Mouse (Mus musculus) liver, embryonic 13.5 days (tissue): ENCODE measurements around the gene Zp3. TPM values are rescaled to one million over a fixed set of nuclear protein-coding genes. Genes with fewer than 3 reads are reported as not detected.

Source experiments
- ATAC-seq: fragments of 200-750 bp; cut with Nextera tagmentation; 2 replicates; pipeline ENCODE4 v1.8.0; 2017; ENCODE audit warnings: low read depth, mild to moderate bottlenecking, moderate number of reproducible peaks, moderate library complexity
- DNase-seq: peaks from one replicate; pipeline ENCODE4 v3.0.0; 2022
- H3K27ac ChIP-seq: fragments of 300-500 bp; sonication (generic); 2 replicates; pipeline ENCODE4 v1.5.1; 2015; ENCODE audit warnings: moderate library complexity, mild to moderate bottlenecking, inconsistent platforms
- H3K27me3 ChIP-seq: fragments of 300-500 bp; sonication (generic); 2 replicates; pipeline ENCODE4 v1.6.1; 2015; ENCODE audit warnings: mild to moderate bottlenecking, inconsistent platforms
- H3K36me3 ChIP-seq: fragments of 300-500 bp; sonication (generic); 2 replicates; pipeline ENCODE4 v1.6.1; 2015; ENCODE audit warnings: mild to moderate bottlenecking, inconsistent platforms
- H3K4me1 ChIP-seq: fragments of 300-500 bp; sonication (generic); replicated peaks from 2 replicates; pipeline ENCODE4 v1.6.1; 2015; ENCODE audit warnings: inconsistent platforms
- H3K4me2 ChIP-seq: fragments of 300-500 bp; sonication (generic); 2 replicates; pipeline ENCODE4 v1.6.1; 2015; ENCODE audit warnings: inconsistent platforms, mild to moderate bottlenecking, moderate library complexity
- H3K4me3 ChIP-seq: fragments of 300-500 bp; sonication (generic); replicated peaks from 2 replicates; pipeline ENCODE4 v1.5.1; 2015; ENCODE audit warnings: mild to moderate bottlenecking, inconsistent platforms
- H3K9ac ChIP-seq: fragments of 300-500 bp; sonication (generic); 2 replicates; pipeline ENCODE4 v1.6.1; 2015; ENCODE audit warnings: mild to moderate bottlenecking, inconsistent platforms
- H3K9me3 ChIP-seq: fragments of 300-500 bp; sonication (generic); replicated peaks from 2 replicates; pipeline ENCODE4 v1.6.1; 2016; ENCODE audit warnings: inconsistent platforms
- WGBS: fragments of 180-500 bp; shearing (Covaris S2); methylation state at CpG from one replicate; pipeline ENCODE4 v1.1.7; 2015; ENCODE audit not compliant: insufficient replicate concordance; 5-methylcytosine and 5-hydroxymethylcytosine counted together
- polyA plus RNA-seq: library from polyadenylated mRNA; unstranded; fragments of >200 nt; fragmentation: Nextera tagmentation; extraction: Ambion mirVana; gene quantifications from 2 replicates; pipeline ENCODE4 v1.2.1, GENCODE M21; 2015

Zp3 gene
- polyA plus RNA-seq, 1 experiment from 2014 or later, result not detected

DNA sequence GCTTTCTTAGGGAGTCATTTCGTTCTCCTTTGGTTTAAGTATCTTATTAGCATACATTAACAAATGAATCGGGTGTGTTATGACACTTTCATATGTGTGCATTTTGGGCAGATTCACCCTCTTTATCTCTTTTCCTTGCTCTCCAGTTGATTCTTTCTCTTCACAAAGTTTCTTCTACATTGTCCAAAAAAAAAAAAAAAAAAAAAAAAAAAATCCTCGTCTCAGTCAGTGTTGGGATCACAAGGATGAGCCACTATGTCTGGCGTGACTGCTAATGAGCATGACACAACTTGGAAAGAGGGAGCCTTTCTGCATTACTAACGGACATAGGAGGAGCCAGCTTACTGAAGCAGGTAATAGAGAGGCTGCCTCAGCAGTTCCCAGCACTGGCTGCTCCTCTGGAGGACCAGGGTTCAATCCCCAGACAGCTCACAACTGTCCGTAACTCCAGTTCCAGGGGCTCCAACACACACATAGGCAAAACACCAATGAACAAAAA lies 4.7 kb downstream of the Zp3 start:
- no peak for ATAC-seq
- no peaks in the 10 kb centered on the region for H3K36me3 ChIP-seq
- no peaks in the 10 kb centered on the region for H3K4me1 ChIP-seq
- H3K4me3 ChIP-seq, result no peak overlapping the region
- H3K4me2 ChIP-seq, result no peak overlapping the region
- no peak for DNase-seq
- H3K27ac ChIP-seq, result no peak overlapping the region
- 50% methylated on average over 6 of the region's 6 CpGs for WGBS
- H3K9me3 ChIP-seq, result no peaks in the 10 kb centered on the region
- no peak overlapping the region for H3K9ac ChIP-seq
- 0 out of 2 replicates have a peak, but pooled peaks cover 6% of the 10 kb centered on the region for H3K27me3 ChIP-seq

DNA sequence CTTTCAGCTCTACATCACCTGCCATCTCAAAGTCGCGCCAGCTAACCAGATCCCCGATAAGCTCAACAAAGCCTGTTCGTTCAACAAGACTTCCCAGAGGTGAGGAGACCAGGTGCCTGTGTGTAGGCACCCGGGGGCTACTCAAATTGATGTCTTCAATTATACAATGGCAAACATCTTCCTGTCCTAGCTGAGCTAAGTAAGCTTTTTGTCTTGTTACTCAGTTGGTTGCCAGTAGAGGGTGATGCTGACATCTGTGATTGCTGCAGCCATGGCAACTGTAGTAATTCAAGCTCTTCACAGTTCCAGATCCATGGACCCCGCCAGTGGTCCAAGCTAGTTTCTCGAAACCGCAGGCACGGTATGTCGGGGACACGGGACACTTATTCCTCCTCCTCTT lies 7.3 kb downstream of the Zp3 start:
- DNase-seq (no peak), ATAC-seq (no peak)
- no peak overlapping the region for H3K9ac ChIP-seq
- no peaks in the 10 kb centered on the region for H3K9me3 ChIP-seq
- no peak overlapping the region for H3K4me3 ChIP-seq
- H3K27me3 ChIP-seq, result 0 out of 2 replicates have a peak, but pooled peaks cover 6% of the 10 kb centered on the region
- no peaks in the 10 kb centered on the region for H3K36me3 ChIP-seq
- H3K4me2 ChIP-seq, result no peak overlapping the region
- H3K27ac ChIP-seq, result no peak overlapping the region
- WGBS, result 54% methylated on average over 11 of the region's 11 CpGs
- H3K4me1 ChIP-seq, result no peaks in the 10 kb centered on the region

DNA sequence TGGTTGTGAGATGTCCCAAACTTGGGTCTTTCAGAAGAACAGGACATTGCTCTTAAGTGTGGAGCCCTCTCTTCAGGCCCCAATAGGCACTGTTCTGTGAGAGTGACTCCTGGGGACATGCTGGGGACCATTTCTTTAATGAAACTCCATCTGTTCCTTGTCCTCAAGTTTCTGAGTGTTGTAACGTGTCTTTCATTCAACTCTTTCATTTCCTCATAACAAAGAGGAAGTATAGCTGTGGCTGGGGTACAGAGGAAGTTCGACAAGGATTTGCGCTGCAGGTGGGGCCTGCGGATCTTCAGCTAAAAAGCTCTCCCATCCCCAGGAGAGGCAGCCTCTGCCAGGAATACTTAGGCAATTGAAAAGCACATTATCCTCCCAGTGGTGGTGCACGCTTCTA lies 10.7 kb downstream of the Zp3 start:
- WGBS, result 29% methylated on average over 5 of the region's 5 CpGs
- Histone ChIP-seq H3K9ac (no peak overlapping the region), H3K36me3 (no peaks in the 10 kb centered on the region), H3K4me3 (no peak overlapping the region), H3K4me1 (peaks cover 6% of the 10 kb centered on the region), H3K27me3 (no peaks in the 10 kb centered on the region), H3K27ac (no peak overlapping the region), H3K4me2 (no peak overlapping the region), H3K9me3 (no peaks in the 10 kb centered on the region)
- DNase-seq, result no peak
- no peak for ATAC-seq

DNA sequence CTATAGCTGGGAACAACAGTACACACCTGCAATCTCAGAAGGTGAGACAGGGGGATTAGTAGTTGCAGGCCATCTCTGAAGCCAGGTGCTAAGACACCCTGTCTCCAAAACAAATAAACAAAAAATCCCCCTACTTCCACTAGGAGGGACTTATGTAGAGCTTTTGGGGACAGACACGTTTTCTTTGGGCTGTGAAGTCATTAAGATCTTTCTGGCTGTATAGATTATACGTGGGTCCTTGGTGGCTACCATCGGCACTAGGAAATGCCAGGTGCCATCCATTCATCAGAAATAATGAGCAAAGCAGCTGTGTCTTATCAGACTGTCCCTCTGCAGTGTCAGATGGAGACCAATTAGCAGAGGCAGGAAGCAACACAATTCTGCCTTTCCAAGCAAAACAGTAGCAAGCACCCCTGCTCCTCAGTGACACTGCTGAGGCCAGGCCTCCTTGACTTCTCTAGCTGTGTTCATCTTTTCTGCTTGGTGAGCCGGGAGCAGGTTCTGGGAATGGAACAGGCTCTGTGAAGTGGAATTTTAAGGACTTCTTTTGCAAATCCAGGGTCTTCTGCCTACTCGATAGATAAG lies 13.6 kb downstream of the Zp3 start:
- H3K9me3 ChIP-seq, result no peaks in the 10 kb centered on the region
- no peak overlapping the region for H3K27ac ChIP-seq
- no peak overlapping the region for H3K4me3 ChIP-seq
- peaks cover 12% of the 10 kb centered on the region for H3K4me1 ChIP-seq
- H3K9ac ChIP-seq, result no peak overlapping the region
- peaks cover 16% of the 10 kb centered on the region for H3K36me3 ChIP-seq
- ATAC-seq (no peak), DNase-seq (no peak)
- 52% methylated on average over 5 of the region's 5 CpGs for WGBS
- H3K27me3 ChIP-seq, result no peaks in the 10 kb centered on the region
- H3K4me2 ChIP-seq, result no peak overlapping the region

GRCm38 (mm10) chr5:135994335-135994724 lies 14.4 kb downstream of the Zp3 start:
- WGBS, result 66% methylated on average over 8 of the region's 8 CpGs
- Histone ChIP-seq H3K27me3 (no peaks in the 10 kb centered on the region), H3K27ac (no peak overlapping the region), H3K36me3 (peaks cover 24% of the 10 kb centered on the region), H3K9me3 (no peaks in the 10 kb centered on the region), H3K4me3 (peak overlapping the region; percentile 75; the same call in 1 of the 2 replicates), H3K9ac (no peak overlapping the region), H3K4me2 (no peak overlapping the region; the same call in 1 of the 2 replicates), H3K4me1 (peaks cover 12% of the 10 kb centered on the region)
- DNase-seq, result no peak
- no peak for ATAC-seq

GRCm38 (mm10) chr5:135994725-135995687 lies 15.1 kb downstream of the Zp3 start, which contains the start of gene Dtx2:
Dtx2 (plus strand) TSS chr5:135994800.
- Histone ChIP-seq H3K9ac (peak within 1 kb of the TSS; percentile 86), H3K36me3 (peaks cover 30% of the 10 kb centered on the region), H3K27me3 (no peaks in the 10 kb centered on the region), H3K4me1 (peaks cover 12% of the 10 kb centered on the region), H3K27ac (peak within 1 kb of the TSS; percentile 75), H3K4me3 (peak within 1 kb of the TSS; percentile 75), H3K9me3 (no peaks in the 10 kb centered on the region), H3K4me2 (peak within 1 kb of the TSS; percentile 93)
- peak; percentile 82 for DNase-seq
- WGBS, result 3% methylated on average over 47 of the region's 47 CpGs
- ATAC-seq, result peak; percentile 88

DNA sequence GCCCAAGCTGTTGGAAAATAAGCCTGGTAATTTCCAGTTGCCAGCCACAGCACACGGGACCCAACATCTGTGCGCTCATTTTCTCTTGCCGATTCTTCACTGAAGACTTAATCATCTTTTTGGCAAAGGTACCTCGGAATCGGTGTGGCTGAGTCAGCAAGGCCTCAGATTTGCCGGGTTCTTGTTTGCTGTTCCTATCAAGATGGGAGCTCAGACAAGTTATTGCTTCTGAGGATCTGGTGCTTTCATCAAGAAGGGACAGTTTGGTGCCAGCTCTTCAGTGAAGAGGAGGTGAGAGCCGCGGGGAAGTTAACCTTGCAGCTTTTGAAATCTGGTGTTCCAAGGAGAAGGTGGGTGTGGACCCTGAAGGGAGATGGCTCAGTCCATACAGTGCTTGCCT lies 16.3 kb downstream of the Zp3 start:
- Histone ChIP-seq H3K27ac (no peak overlapping the region), H3K36me3 (peaks cover 30% of the 10 kb centered on the region), H3K27me3 (no peaks in the 10 kb centered on the region), H3K9ac (peak overlapping the region; percentile 27; the same call in 1 of the 2 replicates), H3K4me3 (0 out of 2 replicates have a peak overlapping the region, but pooled peaks have one; percentile 75), H3K9me3 (no peaks in the 10 kb centered on the region), H3K4me2 (peak overlapping the region; percentile 93; the same call in 1 of the 2 replicates), H3K4me1 (peaks cover 12% of the 10 kb centered on the region)
- 87% methylated on average over 8 of the region's 8 CpGs for WGBS
- ATAC-seq (no peak), DNase-seq (no peak)

DNA sequence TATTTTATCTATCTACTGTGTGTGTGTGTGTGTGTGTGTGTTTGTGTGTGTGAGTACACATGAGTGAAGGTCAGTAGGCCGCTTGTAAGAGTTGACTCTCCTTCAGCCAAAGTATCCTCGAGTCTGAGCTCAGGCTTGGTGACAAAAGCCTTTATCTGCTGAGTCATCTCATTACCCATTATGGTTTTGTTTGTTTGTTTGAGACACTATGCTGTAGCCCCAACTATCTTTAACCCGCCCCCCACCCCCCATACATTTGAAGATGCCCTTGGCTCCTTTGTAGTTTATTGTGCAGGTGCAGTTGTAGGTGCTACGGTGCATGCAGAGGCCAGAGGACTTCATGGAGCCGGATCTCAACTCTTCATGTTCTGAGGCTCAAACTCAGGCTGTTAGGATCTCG lies 21.3 kb downstream of the Zp3 start:
- H3K9me3 ChIP-seq, result no peaks in the 10 kb centered on the region
- H3K27me3 ChIP-seq, result no peaks in the 10 kb centered on the region
- H3K4me2 ChIP-seq, result no peak overlapping the region
- ATAC-seq (no peak), DNase-seq (no peak)
- no peak overlapping the region for H3K27ac ChIP-seq
- peaks cover 7% of the 10 kb centered on the region; the same call in 1 of the 2 replicates for H3K4me1 ChIP-seq
- H3K36me3 ChIP-seq, result peaks cover 34% of the 10 kb centered on the region
- no peak overlapping the region for H3K9ac ChIP-seq
- WGBS, result 77% methylated on average over 6 of the region's 6 CpGs
- H3K4me3 ChIP-seq, result no peak overlapping the region

- DNase-seq, result no peak
- H3K4me2 ChIP-seq, result no peak overlapping the region
- WGBS, result 48% methylated on average over 2 of the region's 2 CpGs
- H3K4me3 ChIP-seq, result no peak overlapping the region
- peaks cover 6% of the 10 kb centered on the region; the same call in 1 of the 2 replicates for H3K4me1 ChIP-seq
- no peak overlapping the region for H3K9ac ChIP-seq
- peaks cover 28% of the 10 kb centered on the region for H3K36me3 ChIP-seq
- no peak for ATAC-seq
- H3K27me3 ChIP-seq, result no peaks in the 10 kb centered on the region
- no peak overlapping the region for H3K27ac ChIP-seq
- H3K9me3 ChIP-seq, result no peaks in the 10 kb centered on the region
Measured at GRCm38 (mm10) chr5:136002325-136002724, 22.4 kb downstream of the Zp3 start.

GRCm38 (mm10) chr5:136002751-136003151 lies 22.9 kb downstream of the Zp3 start:
- ATAC-seq (no peak), DNase-seq (no peak)
- no peak overlapping the region for H3K27ac ChIP-seq

DNA sequence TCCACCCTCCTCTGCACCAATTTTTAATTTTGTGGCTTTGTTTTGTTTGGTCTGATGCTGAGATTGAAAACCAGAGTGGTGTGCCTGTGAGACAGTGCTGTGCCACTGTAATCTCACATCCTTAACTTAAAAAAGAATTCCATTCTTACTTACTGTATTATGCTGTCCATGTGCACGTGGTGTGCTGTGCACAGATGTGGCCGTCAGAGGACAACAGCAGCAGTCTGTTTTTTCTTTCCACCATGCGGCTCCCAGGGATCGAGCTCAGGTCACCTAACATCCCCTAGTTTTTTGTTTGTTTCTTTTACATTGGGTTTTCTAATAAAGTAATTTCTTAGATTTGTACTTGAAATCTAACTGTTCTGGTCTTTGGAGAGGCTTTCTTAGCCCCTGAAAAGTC lies 24.6 kb downstream of the Zp3 start:
- H3K36me3 ChIP-seq, result peaks cover 9% of the 10 kb centered on the region
- H3K4me2 ChIP-seq, result no peak overlapping the region
- H3K4me1 ChIP-seq, result peaks cover 6% of the 10 kb centered on the region; the same call in 1 of the 2 replicates
- 70% methylated on average over 4 of the region's 4 CpGs for WGBS
- H3K27ac ChIP-seq, result no peak overlapping the region
- ATAC-seq, result no peak
- H3K27me3 ChIP-seq, result no peaks in the 10 kb centered on the region
- no peaks in the 10 kb centered on the region for H3K9me3 ChIP-seq
- no peak for DNase-seq
- H3K9ac ChIP-seq, result no peak overlapping the region
- no peak overlapping the region for H3K4me3 ChIP-seq

More at GRCm38 (mm10) chr5:136002751-136003151, 22.9 kb downstream of the Zp3 start:
- WGBS, result 38% methylated on average over 3 of the region's 3 CpGs
- H3K27me3 ChIP-seq, result no peaks in the 10 kb centered on the region
- no peak overlapping the region for H3K9ac ChIP-seq
- H3K4me3 ChIP-seq, result no peak overlapping the region
- H3K4me1 ChIP-seq, result peaks cover 6% of the 10 kb centered on the region; the same call in 1 of the 2 replicates
- H3K9me3 ChIP-seq, result no peaks in the 10 kb centered on the region
- peaks cover 26% of the 10 kb centered on the region for H3K36me3 ChIP-seq
- no peak overlapping the region for H3K4me2 ChIP-seq
